Mouse (Mus musculus) 416B (cell line): ENCODE measurements at regions not wholly inside any gene's neighbourhood (a gene's known extent, or its start where the extent isn't known, plus 50 kb on each side); places are given as distances from the start of the nearest gene placed in this dataset.

Experiments used
- DNase-seq: peaks from one replicate; pipeline ENCODE4 v3.0.0; 2011; ENCODE audit warnings: low read depth

- DNase-seq = no peak
Observed at GRCm38 (mm10) chr13:47398976-47399375, 276.5 kb downstream of the Rnf144b start.

GRCm38 (mm10) chr13:47413261-47413660 lies 290.8 kb downstream of the Rnf144b start:
- no peak for DNase-seq

- peak; percentile 3 for DNase-seq
Observed at GRCm38 (mm10) chr13:47413940-47414339, 291.5 kb downstream of the Rnf144b start.

GRCm38 (mm10) chr13:47429856-47430365 lies 307.5 kb downstream of the Rnf144b start:
- no peak for DNase-seq

GRCm38 (mm10) chr13:47430409-47430808 lies 308.0 kb downstream of the Rnf144b start:
- no peak for DNase-seq

DNA sequence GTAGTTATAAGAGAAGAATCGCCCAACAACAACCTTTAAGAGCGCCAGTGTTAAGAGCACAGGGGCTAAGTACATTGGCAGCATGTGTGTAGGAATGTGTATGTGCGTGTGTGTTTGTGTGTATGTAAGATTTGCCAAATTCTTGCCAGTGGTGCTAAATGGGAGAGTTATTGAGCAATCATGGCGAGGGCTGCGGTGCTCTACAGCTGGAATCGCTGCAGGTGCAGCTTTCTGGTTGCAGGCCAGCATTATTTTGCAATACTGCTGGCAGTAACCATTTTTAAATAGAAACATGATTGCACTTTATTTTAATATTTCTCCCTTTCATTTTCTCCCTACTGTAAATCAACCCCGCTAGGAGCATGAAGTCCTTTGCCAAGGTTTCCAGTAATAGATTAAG lies 313.2 kb downstream of the Rnf144b start:
- no peak for DNase-seq

DNA sequence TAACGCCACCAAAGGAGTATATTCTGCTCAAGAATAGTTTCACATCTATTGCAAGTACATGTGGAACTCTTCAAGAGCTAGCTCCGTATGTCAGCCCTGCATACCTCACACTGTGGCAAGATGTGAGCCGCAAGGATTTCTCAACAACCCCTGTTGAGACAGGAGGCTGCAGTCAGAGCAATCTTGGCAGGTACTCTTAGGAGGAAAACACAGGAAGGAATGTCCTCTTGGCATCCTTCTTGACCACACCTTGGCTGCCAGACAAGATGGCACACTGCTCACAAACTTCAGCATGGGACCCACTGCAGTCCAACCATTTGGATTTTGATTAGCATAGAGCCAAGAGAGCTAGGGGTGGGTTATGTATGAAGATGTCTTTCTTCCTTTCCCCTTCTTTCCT lies 322.4 kb downstream of the Rnf144b start:
- DNase-seq = no peak

- no peak for DNase-seq
Observed at GRCm38 (mm10) chr13:47452186-47452760, 329.8 kb downstream of the Rnf144b start.

DNA sequence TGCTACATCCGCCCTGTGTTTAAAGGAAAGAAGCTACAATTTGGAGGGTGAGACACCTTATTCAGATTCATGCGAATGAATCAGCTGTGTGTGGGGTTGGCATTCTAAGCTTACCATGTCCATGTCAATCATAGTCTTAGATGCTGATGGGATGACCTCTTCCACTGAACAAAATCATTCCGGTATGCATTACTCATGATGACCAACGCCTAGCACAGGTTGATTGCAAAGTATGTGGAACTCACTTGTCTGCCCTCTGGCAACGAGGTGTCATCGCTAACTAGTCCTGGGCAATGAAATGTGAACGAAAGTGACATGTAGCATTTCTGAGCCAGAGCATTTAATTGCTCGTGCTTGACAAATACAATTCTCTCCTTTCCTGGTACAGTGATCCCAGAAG lies 339.7 kb downstream of the Rnf144b start:
- no peak for DNase-seq

DNA sequence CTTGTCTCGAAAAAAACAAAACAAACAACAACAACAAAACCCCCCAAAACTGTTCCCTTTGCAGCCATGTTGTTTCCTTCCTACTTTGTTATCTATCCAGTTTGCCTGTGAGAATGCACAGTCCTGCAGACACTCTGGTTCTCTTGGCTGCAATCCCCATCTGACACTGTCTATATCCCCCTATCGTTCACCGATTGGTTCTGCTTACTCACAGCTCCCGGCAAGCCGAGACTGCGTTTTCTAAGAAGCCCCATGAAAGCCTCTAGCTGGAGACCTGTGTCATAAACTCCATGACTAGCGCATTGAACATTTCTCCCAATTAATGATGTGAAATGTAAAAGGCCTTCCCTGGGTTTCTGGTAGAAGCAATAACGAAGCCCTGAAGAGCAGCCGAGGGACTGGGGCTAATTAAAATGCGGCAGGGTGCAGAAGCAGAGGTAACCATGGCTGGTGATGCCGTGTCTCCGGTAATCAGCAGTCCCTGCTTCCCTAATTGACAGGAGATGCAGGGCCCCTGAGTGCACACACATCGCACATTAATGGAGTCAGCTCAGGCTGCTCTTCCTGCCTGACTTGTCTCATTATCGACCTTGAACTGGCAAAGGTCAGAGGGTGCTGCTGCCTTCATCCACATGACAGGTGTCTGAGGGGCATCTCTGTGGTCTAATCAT lies 349.2 kb downstream of the Rnf144b start:
- DNase-seq = no peak

DNA sequence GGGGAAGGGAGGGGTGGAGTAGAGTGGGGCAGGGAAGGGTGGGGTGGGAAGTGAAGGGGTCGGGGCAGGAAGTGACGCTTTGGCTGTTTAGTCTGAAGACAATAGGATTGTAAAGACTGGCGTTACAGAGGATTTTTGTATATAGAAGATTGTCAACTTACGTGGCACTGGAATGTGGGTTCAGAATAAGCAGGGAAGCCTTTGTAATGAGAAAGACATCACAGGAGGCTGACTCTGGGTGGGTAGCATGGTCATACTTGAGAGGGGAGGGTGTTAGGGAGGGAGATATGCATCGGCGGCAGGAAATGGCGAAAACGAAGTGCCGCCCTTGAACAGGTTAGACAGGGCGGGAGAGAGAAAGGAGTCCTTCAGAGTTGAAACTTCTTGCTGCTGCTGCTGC lies 357.7 kb downstream of the Rnf144b start:
- DNase-seq = no peak

- DNase-seq = no peak
Observed at GRCm38 (mm10) chr13:47484819-47485218, 362.4 kb downstream of the Rnf144b start.

DNA sequence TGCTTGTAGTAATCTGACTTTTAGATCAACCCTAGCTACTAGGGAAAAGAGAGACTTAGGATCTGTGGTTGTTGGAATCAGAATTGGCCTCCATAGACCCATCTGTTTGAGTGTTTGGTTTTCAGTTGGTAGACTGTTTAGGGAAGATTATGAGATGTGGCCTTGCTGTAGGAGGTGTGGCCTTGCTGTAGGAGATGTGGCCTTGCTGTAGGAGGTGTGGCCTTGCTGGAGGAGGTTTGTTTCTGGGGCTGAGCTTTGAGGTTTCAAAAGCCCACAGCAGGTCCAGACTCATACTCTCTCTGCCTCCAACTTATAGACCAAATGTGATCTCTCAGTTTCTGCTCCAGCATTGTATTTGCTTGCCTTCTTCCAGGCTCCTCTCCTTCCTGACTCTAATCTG lies 363.7 kb downstream of the Rnf144b start:
- DNase-seq = no peak

DNA sequence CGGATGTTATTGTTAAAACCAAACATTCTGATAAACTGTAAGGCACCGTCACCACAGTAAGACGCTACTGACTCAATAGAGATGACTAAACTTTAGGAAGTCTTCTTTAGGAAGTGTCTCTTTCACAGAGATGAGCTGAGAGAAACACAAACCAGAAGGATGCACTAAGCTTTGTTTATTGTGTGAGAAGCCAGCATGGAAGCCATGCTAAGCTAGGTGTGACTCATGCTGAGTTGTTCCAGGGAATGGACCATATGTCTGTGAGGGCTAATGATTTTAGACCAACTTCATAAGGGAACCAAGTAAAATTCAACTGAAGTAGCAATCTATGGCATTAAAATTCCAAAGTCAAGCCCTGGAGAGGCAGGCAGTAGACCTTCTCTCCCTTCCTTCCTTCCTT lies 364.2 kb downstream of the Rnf144b start:
- DNase-seq = no peak

GRCm38 (mm10) chr13:47505380-47505955 lies 383.0 kb downstream of the Rnf144b start:
- no peak for DNase-seq

DNA sequence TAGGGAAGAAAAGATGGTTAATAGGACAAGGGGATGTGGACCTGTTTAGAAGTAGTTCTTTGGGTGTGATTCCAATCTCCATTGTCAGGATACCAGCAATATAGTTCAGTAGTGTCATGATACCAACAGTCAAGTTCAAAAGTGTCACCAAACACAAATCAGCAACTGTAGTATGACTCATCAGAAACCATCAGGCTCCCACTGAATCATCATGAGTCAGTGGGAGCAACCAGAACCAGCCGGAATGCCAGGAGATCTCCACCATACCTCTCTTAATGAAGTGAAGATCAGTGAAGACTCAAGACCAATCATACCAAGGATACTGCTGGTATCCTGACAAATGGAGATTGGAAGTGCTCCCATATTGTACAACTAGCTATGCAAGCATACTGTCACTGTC lies 410.5 kb downstream of the Rnf144b start:
- peak; percentile 8 for DNase-seq

GRCm38 (mm10) chr13:47537156-47537555 lies 414.7 kb downstream of the Rnf144b start:
- peak; percentile 10 for DNase-seq

DNA sequence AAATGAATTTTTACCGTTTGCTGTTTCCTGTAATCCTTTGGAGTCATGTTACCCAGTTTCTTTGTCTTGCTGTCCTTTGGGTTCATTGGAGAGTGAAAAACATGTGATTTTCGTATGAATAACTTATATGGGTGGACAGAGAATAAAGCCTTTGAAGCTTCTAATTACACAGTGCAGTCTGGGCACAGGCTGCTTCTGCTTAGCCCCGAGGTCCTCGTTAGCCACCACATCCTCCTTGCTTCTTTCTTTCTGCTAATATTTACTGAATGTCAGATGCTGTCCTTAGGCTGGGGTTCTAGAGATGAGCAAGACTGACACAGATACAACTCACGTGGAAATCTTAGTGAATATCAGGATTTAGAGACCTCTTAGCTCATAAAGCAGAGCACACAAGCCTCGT lies 427.2 kb downstream of the Rnf144b start:
- no peak for DNase-seq

GRCm38 (mm10) chr13:47552251-47552650 lies 429.8 kb downstream of the Rnf144b start:
- DNase-seq = no peak

DNA sequence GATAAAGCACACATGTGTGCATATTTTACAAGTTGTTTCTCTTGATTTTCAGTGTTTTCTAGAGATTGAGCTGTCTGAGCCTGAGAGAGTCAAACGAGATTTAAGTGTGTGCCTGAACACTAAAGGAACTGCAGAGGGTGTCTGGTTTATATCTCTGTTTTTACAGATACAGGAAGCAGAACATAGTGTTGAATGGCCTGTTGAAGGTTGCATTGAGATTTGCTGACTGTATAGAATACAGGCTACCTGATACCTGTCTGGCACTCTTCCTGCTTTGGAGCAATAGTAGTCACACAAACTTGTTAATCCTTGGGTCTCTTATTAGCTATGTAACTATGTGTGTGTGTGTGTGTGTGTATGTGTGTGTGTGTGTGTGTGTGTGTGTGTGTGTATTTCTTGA lies 431.7 kb downstream of the Rnf144b start:
- DNase-seq = no peak

- DNase-seq = no peak
Observed at GRCm38 (mm10) chr13:47557196-47557974, 434.9 kb downstream of the Rnf144b start.

- no peak for DNase-seq
Observed at GRCm38 (mm10) chr13:47562836-47563235, 440.4 kb downstream of the Rnf144b start.

- peak; percentile 25 for DNase-seq
Observed at GRCm38 (mm10) chr13:47576516-47576915, 454.1 kb downstream of the Rnf144b start.
